Mouse (Mus musculus) cerebellum, adult 2 months (tissue): ENCODE results near the gene Nuak1. TPM values are rescaled to one million over a fixed set of nuclear protein-coding genes. Genes with fewer than 3 reads are reported as not detected.

ENCODE experiments used
- DNase-seq, 2 experiments: peaks; one replicate each; pipeline ENCODE4 v3.0.0; 2021
- H3K27ac ChIP-seq: fragments of 200-500 bp; 2 replicates; pipeline ENCODE4 v1.5.1; 2012; ENCODE audit warnings: low read length, control low read depth, inconsistent platforms; ENCODE audit not compliant: insufficient read depth
- H3K27me3 ChIP-seq: fragments of 200-500 bp; 2 replicates; pipeline ENCODE4 v1.6.1; 2012; ENCODE audit warnings: inconsistent platforms, mild to moderate bottlenecking, low read length, moderate library complexity; ENCODE audit not compliant: control insufficient read depth, insufficient read depth
- H3K4me1 ChIP-seq: fragments of 200-500 bp; 2 replicates; pipeline ENCODE4 v1.6.1; 2011; ENCODE audit warnings: low read length; ENCODE audit not compliant: control insufficient read depth, insufficient read depth
- H3K4me3 ChIP-seq: fragments of 200-500 bp; replicated peaks from 2 replicates; pipeline ENCODE3; 2011; ENCODE audit warnings: mild to moderate bottlenecking, low read depth, low read length, control low read depth; ENCODE audit not compliant: insufficient read depth
- CTCF ChIP-seq: fragments of 200-500 bp; IDR thresholded peaks from 2 replicates; pipeline ENCODE4 v1.5.1; 2011; ENCODE audit warnings: low read depth, mild to moderate bottlenecking, control low read depth, low read length, moderate library complexity, borderline replicate concordance; ENCODE audit not compliant: insufficient read depth
- POLR2A ChIP-seq: fragments of 200-500 bp; IDR thresholded peaks from 2 replicates; pipeline ENCODE4 v1.6.1; 2011; ENCODE audit warnings: low read length, control low read depth, borderline replicate concordance; ENCODE audit not compliant: insufficient read depth
- WGBS: fragments of 180-500 bp; shearing (Covaris S2); methylation state at CpG from one replicate; pipeline ENCODE4 v1.1.7; 2018; 5-methylcytosine and 5-hydroxymethylcytosine counted together
- polyA plus RNA-seq: library from polyadenylated mRNA; depleted of rRNA; stranded (reverse); fragments of >200 nt; gene quantifications from 2 replicates; pipeline ENCODE4 v1.2.3, GENCODE M21; 2012; rRNA removed

Gene Nuak1
- polyA plus RNA-seq, 1 experiment = 39.8 TPM

- no peak for TF ChIP-seq CTCF
- no peak for TF ChIP-seq POLR2A
- Histone ChIP-seq H3K4me3 (no peak overlapping the region), H3K4me1 (no peaks in the 10 kb centered on the region; the same call in 1 of the 2 replicates), H3K27me3 (no peaks in the 10 kb centered on the region), H3K27ac (no peak overlapping the region)
- DNase-seq = no peak
- WGBS = 93% methylated on average over 7 of the region's 7 CpGs
Measured at GRCm38 (mm10) chr10:84329822-84330221, 110.6 kb downstream of the Nuak1 start.

GRCm38 (mm10) chr10:84329336-84329735 lies 111.1 kb downstream of the Nuak1 start:
- Histone ChIP-seq H3K4me3 (no peak overlapping the region), H3K4me1 (no peaks in the 10 kb centered on the region), H3K27ac (no peak overlapping the region), H3K27me3 (no peaks in the 10 kb centered on the region)
- TF ChIP-seq POLR2A (no peak), CTCF (no peak)
- no peak for DNase-seq
- 96% methylated on average over 5 of the region's 5 CpGs for WGBS

- no peak overlapping the region for H3K27ac ChIP-seq
- H3K4me3 ChIP-seq = no peak overlapping the region
- 67% methylated on average over 6 of the region's 6 CpGs for WGBS
- TF ChIP-seq CTCF (no peak), POLR2A (no peak)
- H3K27me3 ChIP-seq = no peaks in the 10 kb centered on the region
- no peaks in the 10 kb centered on the region for H3K4me1 ChIP-seq
- DNase-seq = no peak
Measured at GRCm38 (mm10) chr10:84324018-84324417, 116.4 kb downstream of the Nuak1 start.

Other genes starting within 250 kb of the Nuak1 start
- 20.4 and 21.0 TPM in 2 replicates for gene Ckap4, start 93.5 kb upstream of the Nuak1 start, polyA plus RNA-seq
- gene Tcp11l2, start 136.0 kb upstream of the Nuak1 start, polyA plus RNA-seq = 34.6 and 38.8 TPM in 2 replicates
- 9.7 and 10.1 TPM in 2 replicates for gene Polr3b, start 181.7 kb upstream of the Nuak1 start, polyA plus RNA-seq